Mouse (Mus musculus) testis, adult 2 months (tissue): ENCODE measurements around the gene Gjd3.

Source experiments
- CTCF ChIP-seq: fragments of 200-500 bp; IDR thresholded peaks from 2 replicates; pipeline ENCODE4 v1.5.1; 2012; ENCODE audit warnings: low read depth, mild to moderate bottlenecking, inconsistent platforms, low read length, moderate library complexity; ENCODE audit not compliant: control insufficient read depth, insufficient read depth, insufficient replicate concordance
- POLR2A ChIP-seq: fragments of 200-500 bp; IDR thresholded peaks from 2 replicates; pipeline ENCODE4 v1.6.1; 2012; ENCODE audit warnings: low read depth, mild to moderate bottlenecking, inconsistent platforms, low read length, moderate library complexity; ENCODE audit not compliant: control insufficient read depth

DNA sequence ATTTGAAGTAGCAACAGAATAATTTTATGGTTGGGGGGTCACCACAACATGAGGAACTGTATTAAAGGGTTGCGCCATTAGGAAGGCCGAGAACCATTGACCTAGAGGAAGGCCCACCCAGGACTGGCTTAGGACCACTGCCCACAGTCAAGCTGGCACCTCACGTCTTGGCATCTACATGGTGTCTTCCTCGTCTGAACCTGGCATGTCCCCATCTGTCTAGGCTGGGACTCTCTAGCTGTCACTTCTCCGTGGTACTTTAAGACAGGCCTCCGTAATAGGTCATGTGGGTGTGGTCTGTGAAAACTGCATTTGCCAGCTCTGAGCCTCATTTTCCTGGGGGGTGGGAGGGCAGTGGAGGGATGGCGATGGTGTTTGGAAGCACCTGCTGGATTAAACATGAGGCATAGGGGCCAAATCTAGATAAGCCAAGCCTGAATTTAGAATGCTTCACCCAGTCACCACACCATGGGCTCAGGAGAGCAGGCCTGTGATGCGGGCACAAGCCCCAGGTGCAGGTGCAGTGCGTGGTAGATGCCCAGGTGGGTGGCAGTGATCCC is 9.9 kb downstream of the Gjd3 start:
- no peak for TF ChIP-seq CTCF
- TF ChIP-seq POLR2A, result no peak
